Mouse (Mus musculus): ENCODE measurements around the gene Hck.

Gene Hck

GRCm38 (mm10) chr2:153153033-153153450 is 44.8 kb downstream of the Hck start:
- DNase-seq, result no peak

GRCm38 (mm10) chr2:153157270-153157669 is 49.0 kb downstream of the Hck start:
- DNase-seq, result no peak

- no peak for DNase-seq
These were observed 51.9 kb downstream of the Hck start for GRCm38 (mm10) chr2:153160133-153160532.

- peak; percentile 93 for DNase-seq
These were observed 52.8 kb downstream of the Hck start, which contains the start of gene Tm9sf4 for GRCm38 (mm10) chr2:153160844-153161683. Gene Tm9sf4, plus strand, starts transcription at chr2:153161303.

- DNase-seq, result no peak
These were observed 53.4 kb downstream of the Hck start for GRCm38 (mm10) chr2:153161684-153162080.

- no peak for DNase-seq
These were observed 58.9 kb downstream of the Hck start for GRCm38 (mm10) chr2:153167136-153167535.

GRCm38 (mm10) chr2:153168134-153168820 is 60.0 kb downstream of the Hck start:
- peak; percentile 43 for DNase-seq

GRCm38 (mm10) chr2:153170490-153171224 is 62.4 kb downstream of the Hck start:
- DNase-seq, result no peak

GRCm38 (mm10) chr2:153171966-153172365 is 63.7 kb downstream of the Hck start:
- no peak for DNase-seq

- no peak for DNase-seq
These were observed 67.8 kb downstream of the Hck start for GRCm38 (mm10) chr2:153175995-153176570.

GRCm38 (mm10) chr2:153177188-153177587 is 68.9 kb downstream of the Hck start:
- DNase-seq, result no peak

- DNase-seq, result no peak
These were observed 71.0 kb downstream of the Hck start for GRCm38 (mm10) chr2:153179126-153179860.

GRCm38 (mm10) chr2:153179961-153180360 is 71.7 kb downstream of the Hck start:
- DNase-seq, result no peak

- DNase-seq, result peak; percentile 36
These were observed 77.9 kb downstream of the Hck start for GRCm38 (mm10) chr2:153186176-153186591.

- no peak for DNase-seq
These were observed 79.6 kb downstream of the Hck start for GRCm38 (mm10) chr2:153187848-153188247.

- DNase-seq, result no peak
These were observed 83.0 kb downstream of the Hck start for GRCm38 (mm10) chr2:153191242-153191641.

GRCm38 (mm10) chr2:153194255-153194654 is 86.0 kb downstream of the Hck start:
- DNase-seq, result no peak

GRCm38 (mm10) chr2:153198485-153198884 is 90.2 kb downstream of the Hck start:
- DNase-seq, result peak; percentile 41

GRCm38 (mm10) chr2:153199114-153199513 is 90.8 kb downstream of the Hck start:
- no peak for DNase-seq
